Mouse (Mus musculus) forelimb bud, embryonic 11.5 days (tissue): ENCODE data around the gene Prss8.
A peak's percentile ranks its signal among the peaks of the same experiment; 100 is the strongest.

Source experiments
- DNase-seq: peaks from one replicate; pipeline ENCODE4 v3.0.0-alpha.2; 2012; ENCODE audit warnings: low read depth, low spot score

Gene Prss8

DNA sequence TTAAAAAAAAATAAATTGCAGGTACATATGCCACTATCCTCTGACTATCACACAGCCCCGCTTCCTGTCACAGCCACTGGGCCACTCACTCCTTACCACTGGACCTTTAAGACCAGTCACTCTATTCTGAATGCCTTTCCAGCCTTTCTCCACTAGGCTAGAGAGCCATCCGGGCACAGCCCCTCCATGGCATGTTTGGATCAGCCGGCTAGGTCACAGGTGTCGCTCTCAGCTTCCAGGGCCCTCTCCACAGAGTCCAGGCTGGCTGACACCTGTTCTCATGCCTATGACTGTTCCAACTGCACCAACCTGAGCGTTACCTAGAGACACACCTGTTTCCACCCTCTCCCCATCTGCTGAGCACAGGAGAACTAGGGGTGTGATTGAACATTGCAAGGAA lies 1.3 kb downstream of the Prss8 start:
- DNase-seq: no peak

GRCm38 (mm10) chr7:127927726-127928125 lies 2.2 kb downstream of the Prss8 start:
- no peak for DNase-seq

DNA sequence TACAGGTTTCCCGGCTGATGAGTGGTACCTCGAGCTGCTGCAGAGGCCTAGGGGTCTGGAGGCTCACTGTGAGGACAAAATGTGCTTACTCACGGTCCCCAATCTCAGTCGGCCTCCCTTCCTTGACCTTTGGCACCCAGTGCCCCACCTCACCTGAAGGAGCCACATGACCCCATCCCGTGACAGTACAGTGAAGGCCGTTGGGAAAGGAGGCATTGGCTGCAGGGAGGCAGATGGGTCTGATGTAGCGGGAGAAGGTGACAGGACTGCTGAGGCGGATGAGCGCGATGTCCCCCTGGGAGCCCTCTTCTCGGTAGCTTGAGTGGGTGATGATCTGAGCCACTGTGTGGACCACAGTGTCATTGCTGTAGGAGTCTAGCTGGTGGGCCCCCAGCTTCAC lies 3.1 kb downstream of the Prss8 start:
- DNase-seq: no peak

- no peak for DNase-seq
Measured at GRCm38 (mm10) chr7:127926066-127926465, 3.8 kb downstream of the Prss8 start.

DNA sequence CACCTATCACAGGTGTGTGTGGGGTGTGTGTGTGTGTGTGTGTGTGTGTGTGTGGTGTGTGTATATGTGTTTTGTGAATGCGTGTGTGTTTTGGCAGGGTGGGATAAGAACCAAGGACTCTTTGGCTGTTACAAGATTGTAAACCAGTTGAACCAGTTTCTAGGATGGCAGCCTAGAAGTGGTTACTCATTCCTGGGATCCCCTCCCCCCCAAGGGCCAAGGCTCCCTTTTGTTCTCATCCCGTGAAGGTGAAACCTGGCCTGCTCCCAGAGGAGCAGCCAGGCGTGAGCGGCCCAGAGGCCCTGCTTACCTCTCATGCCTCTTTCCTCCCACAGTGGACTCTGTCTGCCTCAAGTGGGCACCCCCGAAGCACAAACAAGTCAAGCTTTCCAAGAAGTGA lies 4.7 kb downstream of the Prss8 start:
- no peak for DNase-seq

DNA sequence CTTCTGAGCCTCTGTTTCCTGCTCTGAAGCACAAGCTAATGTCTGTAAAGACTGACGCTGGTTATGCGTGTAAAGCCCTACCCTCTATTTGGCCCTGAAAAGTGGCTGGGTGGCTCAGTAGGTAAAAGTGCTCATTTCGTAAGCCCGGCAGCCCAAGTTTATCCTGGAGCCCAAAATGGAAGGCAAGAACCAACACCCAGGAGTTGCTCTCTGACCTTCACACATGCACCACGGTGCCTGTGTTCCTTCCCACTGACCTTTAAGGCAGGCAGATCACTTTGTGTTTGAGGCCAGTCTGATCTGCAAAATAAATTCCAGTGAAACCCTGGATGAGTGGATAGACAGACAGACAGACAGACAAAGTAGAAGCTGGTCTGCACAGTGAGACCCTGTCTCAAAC lies 6.2 kb downstream of the Prss8 start:
- DNase-seq: no peak

DNA sequence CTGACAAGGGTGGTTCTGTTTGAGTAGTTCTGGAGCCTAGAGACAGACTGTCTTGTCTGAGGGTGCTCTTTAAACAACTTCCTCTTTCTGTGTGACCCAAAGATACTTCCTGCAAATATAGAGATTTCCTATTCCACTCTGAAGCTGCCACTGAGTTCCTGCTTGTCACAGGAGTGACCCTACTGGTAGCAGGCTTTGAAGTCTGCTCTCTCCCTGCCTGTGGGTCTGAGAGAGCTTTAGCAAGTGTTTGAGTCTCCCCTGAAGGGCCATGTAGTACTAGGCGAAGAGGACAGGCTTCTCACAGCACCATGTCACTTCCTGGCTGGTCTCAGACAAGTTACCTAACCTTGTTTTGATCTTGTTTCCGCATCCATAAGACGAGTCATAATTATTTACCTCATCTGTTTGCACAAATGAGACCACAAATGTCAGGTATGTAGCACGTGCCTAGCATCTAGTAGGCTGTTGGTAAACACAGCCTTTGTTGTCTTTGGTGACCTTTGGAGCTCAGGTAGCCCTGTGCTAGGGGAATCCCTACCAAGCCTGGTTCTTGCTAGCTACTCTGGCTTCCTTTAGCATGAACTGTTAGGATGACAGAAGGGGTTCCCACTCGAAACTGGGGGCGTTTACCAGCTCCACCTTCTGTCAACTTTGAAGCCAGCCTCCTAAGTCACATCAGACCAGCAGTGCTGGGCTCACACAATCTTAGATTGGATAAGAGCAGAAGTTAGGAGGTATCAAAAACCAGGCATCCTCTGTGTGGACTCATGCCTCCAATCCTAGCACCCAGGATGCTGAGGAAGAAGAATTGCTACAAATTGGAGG lies 7.2 kb downstream of the Prss8 start:
- no peak for DNase-seq

GRCm38 (mm10) chr7:127921516-127921915 lies 8.4 kb downstream of the Prss8 start:
- no peak for DNase-seq

- DNase-seq: no peak
Measured at GRCm38 (mm10) chr7:127919290-127919689, 10.6 kb downstream of the Prss8 start.

GRCm38 (mm10) chr7:127918203-127918602 lies 11.7 kb downstream of the Prss8 start:
- no peak for DNase-seq

- no peak for DNase-seq
Measured at GRCm38 (mm10) chr7:127915293-127915692, 14.6 kb downstream of the Prss8 start.

DNA sequence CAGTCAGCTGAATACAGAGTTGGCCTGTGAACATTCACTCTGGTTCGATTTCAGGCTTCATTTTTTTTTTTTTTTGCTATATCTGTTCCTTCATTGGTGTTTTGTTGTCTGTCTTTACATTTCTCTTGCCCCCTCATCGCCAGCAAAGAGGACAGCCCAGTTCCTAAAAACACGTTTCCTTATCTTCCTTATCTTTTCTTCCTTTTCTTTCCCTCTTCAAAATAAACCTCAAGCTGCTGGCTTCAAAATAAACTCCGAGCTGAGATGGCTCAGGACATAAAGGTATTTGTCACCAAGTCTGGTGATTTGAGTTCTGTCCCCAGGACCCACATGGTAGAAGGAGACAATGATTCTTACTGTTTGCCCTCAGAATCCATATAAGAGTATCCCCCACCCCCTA lies 17.0 kb downstream of the Prss8 start:
- no peak for DNase-seq

- DNase-seq: peak; percentile 92
Measured at GRCm38 (mm10) chr7:127912190-127912871, 17.6 kb downstream of the Prss8 start, which contains the start of gene Kat8. Gene Kat8 (plus strand): TSS chr7:127912516.

DNA sequence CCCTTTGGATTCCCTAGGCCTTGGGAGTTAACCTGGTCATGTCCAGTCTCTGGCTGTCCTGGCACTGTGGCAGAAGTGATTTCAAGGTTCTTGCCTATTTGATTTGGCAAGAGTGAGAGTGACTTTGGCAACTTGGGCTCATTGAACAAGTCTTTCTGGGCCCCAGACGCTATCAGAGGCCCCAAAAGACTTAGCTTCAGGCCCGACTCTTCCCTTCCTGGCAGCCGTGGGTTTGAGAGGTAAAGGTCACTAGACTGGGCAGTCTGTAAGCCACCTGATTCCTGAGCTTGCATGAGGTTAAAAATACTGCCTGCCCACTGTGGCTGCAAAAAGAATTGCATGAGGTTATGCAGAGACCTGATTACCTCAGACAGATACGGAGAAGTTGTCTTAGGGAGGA lies 21.2 kb downstream of the Prss8 start:
- no peak for DNase-seq

GRCm38 (mm10) chr7:127907939-127908338 lies 22.0 kb downstream of the Prss8 start:
- DNase-seq: no peak

- DNase-seq: peak; percentile 83
Measured at GRCm38 (mm10) chr7:127903971-127904796, 25.7 kb downstream of the Prss8 start, which contains the start of gene Bckdk. Gene Bckdk (plus strand): TSS chr7:127904082.

GRCm38 (mm10) chr7:127901772-127902171 lies 28.1 kb downstream of the Prss8 start:
- no peak for DNase-seq

DNA sequence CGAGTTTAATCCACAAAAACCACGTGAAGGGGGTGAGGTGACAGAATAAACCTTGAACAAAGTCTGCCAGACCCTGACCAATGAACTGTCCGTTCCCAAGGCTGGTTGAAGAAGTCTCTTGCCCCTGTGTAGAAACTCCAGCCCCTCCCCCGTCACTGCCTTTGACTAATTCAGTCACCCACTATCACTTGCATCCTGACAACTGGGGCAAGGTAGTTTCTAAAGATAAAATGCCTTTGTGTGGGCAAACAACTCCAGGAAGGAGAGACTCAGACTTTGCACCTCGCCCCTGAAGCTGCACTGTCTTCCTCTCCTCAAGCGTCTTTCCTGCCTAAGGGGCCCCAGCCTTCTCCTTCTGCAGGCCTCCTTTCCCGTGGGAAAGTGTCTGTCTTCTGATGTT lies 29.9 kb downstream of the Prss8 start:
- DNase-seq: no peak

DNA sequence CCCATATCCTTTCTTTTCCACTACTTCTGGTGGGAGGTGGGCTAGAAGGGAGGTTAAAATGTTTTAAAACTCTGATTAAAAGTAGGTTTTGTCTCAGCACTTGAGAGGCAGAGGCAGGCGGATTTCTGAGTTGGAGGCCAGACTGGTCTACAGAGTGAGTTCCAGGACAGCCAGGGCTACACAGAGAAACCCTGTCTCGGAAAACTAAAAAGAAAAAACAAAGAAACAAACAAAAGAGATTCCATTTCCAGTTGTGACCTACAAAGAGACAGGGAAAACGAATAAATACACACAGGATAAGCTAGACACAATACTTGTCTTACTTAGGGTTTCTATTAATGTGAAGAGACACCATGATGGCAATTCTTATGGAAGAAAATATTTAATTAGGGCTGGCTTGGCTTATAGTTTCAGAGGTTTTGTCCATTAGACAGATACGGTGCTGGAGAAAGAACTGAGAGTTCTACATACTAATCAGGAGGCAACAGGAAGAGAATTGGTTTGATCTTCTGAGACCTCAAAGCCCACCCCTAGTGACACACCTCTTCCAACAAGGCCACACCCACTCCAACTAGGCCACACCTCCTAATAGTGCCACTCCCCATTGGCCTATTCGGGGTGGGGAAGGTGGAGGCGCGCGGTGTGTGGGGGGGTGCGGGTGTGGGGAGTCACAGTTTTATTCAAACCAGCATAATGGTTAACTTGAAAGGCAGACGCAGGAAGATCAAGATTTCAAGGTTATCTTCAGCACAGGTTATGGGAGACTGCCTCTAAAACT lies 31.5 kb downstream of the Prss8 start:
- no peak for DNase-seq

DNA sequence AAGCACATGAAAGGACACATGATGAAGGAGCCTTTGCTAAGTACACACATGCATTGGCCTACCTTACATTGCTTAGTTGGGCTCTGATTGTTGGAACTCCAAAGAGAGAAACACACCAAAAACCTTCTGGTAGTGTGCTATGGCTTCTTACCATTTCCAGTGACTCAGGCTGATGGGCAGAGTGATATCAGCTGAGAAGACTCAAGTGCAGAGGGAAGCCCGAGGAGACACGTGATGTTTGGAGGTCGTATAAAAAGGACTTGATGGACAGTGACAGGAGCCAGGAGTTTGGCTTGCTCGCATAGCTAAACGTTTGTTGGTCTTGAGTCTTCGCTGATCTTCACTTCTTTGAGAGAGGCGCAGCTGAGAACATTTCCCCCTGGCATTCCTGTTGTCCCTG lies 32.4 kb downstream of the Prss8 start:
- no peak for DNase-seq

- peak; percentile 29 for DNase-seq
Measured at GRCm38 (mm10) chr7:127896384-127896783, 33.5 kb downstream of the Prss8 start.
